Mouse (Mus musculus) thymus, adult 2 months (tissue): ENCODE measurements at regions not wholly inside any gene's neighbourhood (a gene's known extent, or its start where the extent isn't known, plus 50 kb on each side); places are given as distances from the start of the nearest gene placed in this dataset.
"Not testable (repeated sequence)": the region's sequence is repeated elsewhere in the genome, so short reads cannot be mapped to it uniquely, and the experiment has no call there.

ENCODE experiments used
- DNase-seq: peaks from one replicate; pipeline ENCODE4 v3.0.0; 2021
- H3K27ac ChIP-seq: fragments of 200-500 bp; 2 replicates; pipeline ENCODE4 v1.5.1; 2012; ENCODE audit warnings: low read length, control low read depth; ENCODE audit not compliant: control insufficient read depth, insufficient read depth
- H3K27me3 ChIP-seq: fragments of 200-500 bp; 2 replicates; pipeline ENCODE4 v1.6.1; 2012; ENCODE audit warnings: mild to moderate bottlenecking, low read length, moderate library complexity, mixed read lengths; ENCODE audit not compliant: control insufficient read depth, insufficient read depth
- H3K36me3 ChIP-seq: fragments of 200-500 bp; 2 replicates; pipeline ENCODE4 v1.6.1; 2012; ENCODE audit warnings: mild to moderate bottlenecking, low read length, moderate library complexity; ENCODE audit not compliant: control insufficient read depth, insufficient read depth
- H3K4me1 ChIP-seq: fragments of 200-500 bp; replicated peaks from 2 replicates; pipeline ENCODE4 v1.6.1; 2012; ENCODE audit warnings: low read length; ENCODE audit not compliant: control insufficient read depth, insufficient read depth
- H3K4me3 ChIP-seq: fragments of 200-500 bp; 2 replicates; pipeline ENCODE4 v1.5.1; 2012; ENCODE audit warnings: mild to moderate bottlenecking, low read length, control low read depth, moderate library complexity; ENCODE audit not compliant: control insufficient read depth, insufficient read depth
- CTCF ChIP-seq: fragments of 200-500 bp; IDR thresholded peaks from 2 replicates; pipeline ENCODE4 v1.5.1; 2012; ENCODE audit warnings: mild to moderate bottlenecking, control low read depth, low read length, moderate library complexity, borderline replicate concordance; ENCODE audit not compliant: control insufficient read depth, poor library complexity, insufficient read depth; ENCODE audit errors: extremely low read depth
- POLR2A ChIP-seq: fragments of 200-500 bp; IDR thresholded peaks from 2 replicates; pipeline ENCODE4 v1.6.1; 2012; ENCODE audit warnings: mild to moderate bottlenecking, low read length, control low read depth, moderate library complexity; ENCODE audit not compliant: control insufficient read depth, poor library complexity, insufficient read depth; ENCODE audit errors: extremely low read depth
- WGBS: fragments of 180-500 bp; shearing (Covaris S2); methylation state at CpG from one replicate; pipeline ENCODE4 v1.1.7; 2018; 5-methylcytosine and 5-hydroxymethylcytosine counted together

DNA sequence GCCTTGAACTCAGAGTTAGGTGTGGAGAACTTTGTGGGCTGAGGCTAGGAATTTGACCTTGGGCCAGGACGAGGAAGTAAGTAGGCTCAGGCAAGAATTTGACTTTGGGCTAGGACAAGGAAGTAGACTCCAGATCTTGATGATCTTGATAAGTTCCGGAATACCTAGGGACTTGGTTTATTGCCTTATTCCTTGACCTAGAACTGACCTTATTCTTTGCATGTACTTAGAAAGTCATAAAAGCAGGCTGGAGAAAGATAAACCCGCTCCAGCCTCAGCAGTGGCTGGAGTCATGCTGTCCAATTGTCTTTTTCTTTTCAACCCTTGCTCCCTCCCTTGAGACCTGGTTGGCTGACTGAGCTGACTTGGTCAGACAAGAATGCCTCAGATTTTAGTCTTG, 51.2 kb upstream of the Jarid2 start:
- 95% methylated on average over 3 of the region's 3 CpGs for WGBS
- no peak for DNase-seq
- Histone ChIP-seq H3K36me3 (no peaks in the 10 kb centered on the region), H3K27ac (no peak overlapping the region), H3K4me1 (peaks cover 5% of the 10 kb centered on the region), H3K4me3 (no peak overlapping the region), H3K27me3 (no peaks in the 10 kb centered on the region)
- TF ChIP-seq CTCF (no peak), POLR2A (no peak)

DNA sequence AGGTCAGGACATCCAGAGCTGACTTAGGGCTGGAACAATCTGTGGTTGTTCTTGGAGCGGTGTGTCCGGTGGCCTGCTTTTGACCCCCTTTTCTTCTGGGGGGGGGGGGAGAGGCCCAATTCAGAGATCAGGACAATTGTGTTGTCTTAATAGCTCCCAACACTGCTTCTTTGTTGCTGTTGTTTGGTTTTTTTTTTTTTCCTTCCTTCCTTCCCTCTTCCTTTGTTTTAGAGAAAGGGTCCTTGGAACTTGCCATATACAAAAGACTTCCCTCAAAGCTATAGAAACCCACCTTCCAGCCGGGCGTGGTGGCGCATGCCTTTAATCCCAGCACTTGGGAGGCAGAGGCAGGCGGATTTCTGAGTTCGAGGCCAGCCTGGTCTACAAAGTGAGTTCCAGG, 49.8 kb upstream of the Jarid2 start:
- H3K4me1 ChIP-seq, H3K4me3 ChIP-seq, H3K36me3 ChIP-seq, DNase-seq, H3K27ac ChIP-seq, H3K27me3 ChIP-seq: not testable (repeated sequence)
- WGBS, result 97% methylated on average over 7 of the region's 7 CpGs
